Mouse (Mus musculus) layer of hippocampus, adult 18-20 months (tissue): ENCODE results near the gene Rrm2. TPM values are rescaled to one million over a fixed set of nuclear protein-coding genes. Genes with fewer than 3 reads are reported as not detected.
"Not testable (repeated sequence)": the region's sequence is repeated elsewhere in the genome, so short reads cannot be mapped to it uniquely, and the experiment has no call there.

ENCODE experiments used
- DNase-seq, 2 experiments: peaks; one replicate each; pipeline ENCODE4 v3.0.0; 2022; ENCODE audit warnings: low spot score in 2 of 2
- long read RNA-seq: library from polyadenylated mRNA; stranded (forward); transcript quantifications from one replicate; pipeline ENCODE4 v2.0.0, GENCODE M21; 2021
- total RNA-seq, 2 experiments: library from RNA; stranded (reverse); gene quantifications; 2 replicates each; pipeline ENCODE4 v1.2.3; 2021

Rrm2 gene
- 1 to 10 TPM in 1 of 2 experiments, under 1 TPM in 1; 0.71 to 1.5 TPM for total RNA-seq
- long read RNA-seq, partial matches to known transcripts: 0 of 2 reads
- long read RNA-seq, other reads (novel, unspliced or antisense): 0 of 2 reads

DNA sequence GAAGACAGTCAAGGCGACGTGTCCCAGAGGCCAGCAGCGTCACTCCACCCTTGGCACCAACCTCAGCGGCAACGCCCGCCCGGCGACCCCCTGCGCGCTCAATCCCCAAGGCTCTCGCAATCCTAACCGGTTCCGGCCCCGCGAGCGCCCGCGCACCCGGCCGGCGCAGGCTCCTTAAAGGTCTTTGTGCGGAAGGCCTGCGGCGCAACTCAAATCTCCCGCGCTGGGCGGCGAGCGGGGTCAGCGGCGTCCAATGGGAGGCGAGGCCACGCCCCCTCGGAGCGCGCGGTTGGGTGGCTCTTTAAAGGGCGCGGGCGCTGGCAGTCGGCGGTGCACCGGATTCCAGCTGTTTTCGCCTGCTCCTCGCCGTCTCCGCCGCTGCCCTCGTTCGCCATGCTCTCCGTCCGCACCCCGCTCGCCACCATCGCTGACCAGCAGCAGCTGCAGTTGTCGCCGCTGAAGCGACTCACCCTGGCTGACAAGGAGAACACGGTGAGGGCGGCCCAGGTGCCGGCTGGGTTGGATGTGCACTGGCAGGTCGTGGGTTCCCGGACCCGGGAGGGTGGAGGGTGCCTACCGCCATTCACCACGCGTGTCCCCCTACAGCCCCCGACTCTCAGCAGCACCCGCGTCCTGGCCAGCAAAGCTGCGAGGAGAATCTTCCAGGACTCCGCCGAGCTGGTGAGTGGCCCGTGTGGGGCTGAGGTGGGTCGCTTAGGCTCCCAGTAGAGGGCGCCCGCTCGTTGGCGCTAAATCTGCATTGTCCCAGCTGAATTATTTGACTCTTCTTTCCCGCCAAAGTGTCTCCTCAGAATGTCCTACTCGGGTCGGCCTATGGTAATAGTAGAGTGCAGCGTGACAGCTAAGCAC is at the start of gene Rrm2:
TSS of gene Rrm2 (plus strand) at position 288 of the 870 bp plus-strand sequence.
- peak; percentile 79 to 89 for DNase-seq

DNA sequence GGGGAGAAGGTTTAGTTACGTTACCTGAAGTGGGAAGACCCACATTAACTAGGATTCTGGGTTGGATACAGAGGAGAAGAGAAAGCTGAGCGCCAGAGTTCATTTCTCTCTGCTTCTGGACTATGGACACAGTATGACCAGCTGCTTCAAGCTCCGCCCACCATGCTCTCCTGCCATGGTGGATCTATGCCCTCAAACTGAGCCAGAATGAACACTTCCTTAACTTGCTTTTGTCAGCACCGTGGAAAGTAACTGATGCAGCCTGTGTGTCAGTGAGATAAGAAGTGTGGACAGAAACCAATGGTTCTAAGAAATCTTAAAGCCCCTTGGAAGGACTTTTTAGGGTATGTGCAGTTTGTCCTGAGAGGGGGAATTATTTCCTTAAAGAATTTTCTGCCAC is 49.0 kb upstream of the Rrm2 start:
- DNase-seq: no peak

DNA sequence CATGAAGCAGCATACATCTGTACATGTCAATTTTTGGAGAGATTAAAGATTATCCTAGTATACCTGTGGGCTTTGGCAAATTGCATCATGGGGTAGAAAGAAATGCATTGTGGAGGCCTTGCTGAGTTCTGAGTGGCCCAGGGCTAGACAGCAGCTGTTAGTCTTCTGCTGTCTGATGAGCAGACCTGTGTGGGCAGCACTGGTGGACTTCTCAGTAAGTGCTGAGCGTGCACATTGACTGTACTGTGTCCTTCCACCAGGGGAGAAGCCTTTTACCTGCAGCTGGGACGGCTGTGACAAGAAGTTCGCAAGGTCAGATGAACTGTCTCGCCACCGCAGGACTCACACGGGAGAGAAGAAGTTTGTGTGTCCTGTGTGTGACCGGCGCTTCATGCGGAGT is 48.1 kb upstream of the Rrm2 start:
- no peak for DNase-seq

DNA sequence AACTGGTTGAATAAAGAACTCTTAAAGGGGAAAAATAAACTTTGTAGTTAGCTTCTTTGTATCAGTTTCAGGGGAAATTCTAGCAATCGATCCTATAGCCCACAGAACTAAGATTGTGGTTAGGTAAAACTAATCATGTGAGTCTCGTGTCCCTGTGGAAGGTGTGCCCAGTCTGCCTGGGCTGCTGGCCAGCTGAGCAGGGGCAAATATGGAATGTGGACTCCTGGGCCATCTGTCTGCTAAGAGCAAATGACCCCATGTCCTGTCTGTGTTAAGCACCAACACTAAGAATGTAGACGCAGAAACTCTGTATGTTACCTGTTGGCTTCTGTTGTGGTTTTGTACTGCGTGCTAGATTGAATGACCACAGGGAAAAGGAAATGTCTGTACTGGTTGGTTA is 46.9 kb upstream of the Rrm2 start:
- no peak for DNase-seq

DNA sequence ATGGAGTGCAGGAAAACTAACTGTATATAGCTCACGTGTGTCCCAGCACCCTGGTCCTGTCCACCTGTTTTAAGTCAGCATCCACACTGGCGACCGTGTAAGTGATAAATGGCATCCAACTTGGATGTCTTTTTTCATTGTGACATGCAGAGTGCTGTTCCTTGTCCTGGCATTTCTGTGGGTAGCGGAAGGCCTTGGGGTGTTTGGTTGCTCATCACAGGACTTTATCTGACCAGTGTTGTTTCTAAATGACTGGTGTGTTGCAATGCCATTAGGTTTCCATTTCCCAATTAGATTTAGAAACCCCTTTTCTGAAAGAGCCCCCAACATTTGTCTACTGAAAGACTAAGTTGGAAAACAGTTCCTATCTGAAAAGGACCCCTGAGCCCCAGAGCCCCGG is 45.9 kb upstream of the Rrm2 start:
- no peak for DNase-seq

GRCm38 (mm10) chr12:24680096-24680491 is 27.9 kb upstream of the Rrm2 start:
- peak in 1 of 2 experiments; percentile 46 for DNase-seq

DNA sequence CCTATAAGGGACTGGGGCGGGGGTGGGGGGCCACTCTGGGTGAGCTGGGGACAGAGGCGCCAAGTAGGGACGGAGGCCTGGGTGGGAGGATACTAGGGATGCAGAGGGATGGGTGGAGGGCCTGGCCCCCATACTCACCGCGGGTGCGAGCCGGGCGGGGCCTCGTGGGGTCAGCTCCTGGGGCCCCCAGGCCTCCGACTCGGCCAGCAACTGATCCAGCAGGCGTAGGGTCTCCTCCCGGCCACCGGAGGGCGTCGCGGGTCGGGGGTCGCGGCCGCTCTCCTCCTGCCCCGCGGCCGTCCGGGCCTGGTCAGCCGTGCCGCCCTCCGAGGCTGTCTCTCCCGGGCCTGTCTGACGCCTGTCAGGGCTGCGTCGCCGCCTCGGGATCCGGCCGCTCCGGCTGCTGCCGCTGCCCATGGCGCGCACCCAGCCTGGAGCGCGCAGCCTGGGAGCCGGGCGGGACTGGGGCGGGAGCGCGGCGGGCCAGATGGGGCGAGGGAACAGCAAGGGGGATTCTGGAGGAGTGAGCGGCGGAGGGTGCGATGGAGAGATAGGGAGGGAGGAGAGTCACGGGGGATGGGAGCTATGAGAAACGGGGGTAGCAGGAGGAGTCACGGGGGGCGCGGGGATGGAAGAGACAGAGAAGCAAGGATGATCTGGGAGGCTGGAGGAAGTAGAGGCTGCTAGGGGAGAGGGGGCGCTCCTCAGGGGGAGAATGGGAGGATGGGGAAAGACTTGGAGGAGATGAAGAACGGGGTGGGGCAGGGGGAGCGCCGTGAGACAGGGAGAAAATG is 27.4 kb upstream of the Rrm2 start:
- peak in 1 of 2 experiments; percentile 53 for DNase-seq

DNA sequence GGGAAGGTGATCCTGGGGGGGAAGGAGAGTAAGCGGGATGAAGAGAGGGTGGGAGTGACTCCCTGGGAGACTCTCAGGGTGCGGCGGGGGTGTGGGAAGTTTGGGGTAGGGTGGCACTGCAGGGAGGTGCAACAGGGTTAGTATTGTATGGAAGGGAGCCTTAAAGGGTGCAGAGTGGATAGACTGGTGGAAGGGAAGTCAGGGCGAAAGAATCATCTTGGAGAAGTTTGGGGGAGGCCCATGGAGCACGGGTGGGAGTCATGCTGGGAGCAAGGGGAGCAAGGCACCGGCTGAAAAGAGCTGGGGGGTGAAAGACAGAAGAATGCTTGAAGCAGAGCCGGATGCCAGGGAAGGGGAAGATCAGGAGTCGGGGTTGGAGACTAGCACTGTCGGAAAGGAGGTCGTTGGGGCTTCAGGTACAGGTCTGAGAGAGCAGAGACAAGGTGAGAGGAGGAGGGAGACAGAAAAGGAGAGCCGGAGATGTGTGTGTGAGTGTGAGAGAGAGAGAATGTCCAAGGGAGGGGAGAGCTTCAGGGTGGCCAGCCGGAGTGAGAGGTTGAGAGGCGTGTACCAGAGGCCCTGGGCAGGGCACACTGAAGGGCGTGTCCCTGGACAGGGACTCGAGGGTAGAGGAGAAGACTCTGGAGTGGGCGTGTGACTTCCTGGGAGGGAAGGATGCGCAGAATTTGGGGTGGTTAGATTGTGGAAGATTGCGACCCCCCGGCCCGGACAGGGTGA is 26.6 kb upstream of the Rrm2 start, which contains the start of gene Cys1:
TSS of gene Cys1 (minus strand) at position 528 of the 738 bp plus-strand sequence.
- no peak for DNase-seq

GRCm38 (mm10) chr12:24682563-24682962 is 25.5 kb upstream of the Rrm2 start:
- DNase-seq: peak; percentile 37 to 64

GRCm38 (mm10) chr12:24683461-24683860 is 24.6 kb upstream of the Rrm2 start:
- DNase-seq: no peak

GRCm38 (mm10) chr12:24686038-24686695 is 21.9 kb upstream of the Rrm2 start:
- no peak for DNase-seq

- no peak for DNase-seq
Observed at GRCm38 (mm10) chr12:24686696-24687346, 21.2 kb upstream of the Rrm2 start.

DNA sequence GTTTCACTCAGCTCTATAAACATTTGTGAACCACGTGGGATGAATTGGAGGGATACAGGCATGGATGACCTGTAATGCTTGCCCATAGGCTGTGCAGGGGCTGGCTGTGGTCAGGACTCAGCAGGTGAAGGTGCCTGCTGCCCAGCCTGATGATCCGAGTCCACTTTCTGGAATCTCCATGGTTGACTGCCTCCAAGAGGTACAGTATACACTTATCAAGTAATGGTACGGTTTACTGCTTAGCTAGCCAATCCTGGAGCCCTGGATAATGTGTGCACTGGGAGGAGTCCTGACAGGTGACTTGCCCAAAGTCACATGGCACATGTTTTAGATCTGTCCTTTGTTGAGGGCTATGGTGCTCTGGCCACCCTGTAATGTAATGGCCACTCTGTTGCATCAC is 17.7 kb upstream of the Rrm2 start:
- DNase-seq: no peak

GRCm38 (mm10) chr12:24696500-24697483 is 11.2 kb upstream of the Rrm2 start:
- peak; percentile 70 to 92 for DNase-seq

GRCm38 (mm10) chr12:24697484-24698204 is 10.4 kb upstream of the Rrm2 start:
- DNase-seq: no peak

- no peak for DNase-seq
Observed at GRCm38 (mm10) chr12:24698514-24698913, 9.5 kb upstream of the Rrm2 start.

DNA sequence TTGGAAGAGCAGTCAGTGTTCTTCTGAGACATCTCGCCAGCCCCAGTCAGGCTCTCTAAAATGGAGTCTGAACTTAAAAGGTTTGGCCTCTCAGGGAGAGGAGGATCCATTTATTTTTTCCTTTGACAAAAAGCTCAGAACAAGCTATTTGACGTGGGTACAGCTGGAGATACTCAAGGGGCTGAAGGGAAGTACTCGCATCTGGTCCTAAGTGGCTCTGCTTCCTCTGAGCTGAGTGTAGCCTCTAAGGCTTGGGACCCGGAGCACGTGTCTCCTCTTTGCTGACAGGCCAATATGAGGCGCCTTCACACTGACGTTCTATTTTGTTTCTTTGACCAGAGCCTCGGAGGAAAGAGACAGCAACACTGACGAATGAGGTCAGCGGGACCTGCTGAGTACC is 8.5 kb upstream of the Rrm2 start:
- no peak for DNase-seq

GRCm38 (mm10) chr12:24701621-24702020 is 6.4 kb upstream of the Rrm2 start:
- not testable (repeated sequence) for DNase-seq
